Mouse (Mus musculus) T-helper 1 cell (primary cell): ENCODE data around the gene Rel.

Experiments used
- in situ Hi-C: fragments of 300-600 bp; cut with MboI, MseI; formaldehyde crosslinking; loops from one replicate; pipeline ENCODE4 v1.15.1; 2025; ENCODE audit warnings: high pct_unique_total_duplicates

The Rel gene

GRCm38 (mm10) chr11:23746102-23746501 is 24.7 kb downstream of the Rel start:
- in situ Hi-C loops = no loop called here

- in situ Hi-C loops = no loop called here
Observed at GRCm38 (mm10) chr11:23744352-23744751, 26.4 kb downstream of the Rel start.

- in situ Hi-C loops = no loop called here
Observed at GRCm38 (mm10) chr11:23741386-23741785, 29.4 kb downstream of the Rel start.

- in situ Hi-C loops = no loop called here
Observed at GRCm38 (mm10) chr11:23740895-23741294, 29.9 kb downstream of the Rel start.

GRCm38 (mm10) chr11:23735820-23736470 is 34.8 kb downstream of the Rel start:
- in situ Hi-C loops = no loop called here

- in situ Hi-C loops = no loop called here
Observed at GRCm38 (mm10) chr11:23734749-23735286, 36.0 kb downstream of the Rel start.

- in situ Hi-C loops = no loop called here
Observed at GRCm38 (mm10) chr11:23732840-23733239, 37.9 kb downstream of the Rel start.

- in situ Hi-C loops = no loop called here
Observed at GRCm38 (mm10) chr11:23730120-23730519, 40.6 kb downstream of the Rel start.

- in situ Hi-C loops = no loop called here
Observed at GRCm38 (mm10) chr11:23728186-23728585, 42.6 kb downstream of the Rel start.

- in situ Hi-C loops = no loop called here
Observed at GRCm38 (mm10) chr11:23726441-23726840, 44.3 kb downstream of the Rel start.

- in situ Hi-C loops = no loop called here
Observed at GRCm38 (mm10) chr11:23725850-23726249, 44.9 kb downstream of the Rel start.

- in situ Hi-C loops = no loop called here
Observed at GRCm38 (mm10) chr11:23722326-23722725, 48.4 kb downstream of the Rel start.

GRCm38 (mm10) chr11:23719825-23720224 is 50.9 kb downstream of the Rel start:
- in situ Hi-C loops = no loop called here

GRCm38 (mm10) chr11:23718856-23719255 is 51.9 kb downstream of the Rel start:
- in situ Hi-C loops = no loop called here

GRCm38 (mm10) chr11:23712299-23712698 is 58.5 kb downstream of the Rel start:
- in situ Hi-C loops = no loop called here

GRCm38 (mm10) chr11:23704604-23705294 is 66.0 kb downstream of the Rel start:
- in situ Hi-C loops = no loop called here

- in situ Hi-C loops = no loop called here
Observed at GRCm38 (mm10) chr11:23701831-23702230, 68.9 kb downstream of the Rel start.

GRCm38 (mm10) chr11:23699414-23700095 is 71.2 kb downstream of the Rel start:
- in situ Hi-C loops = loop anchor here (5.0 kb wide), 1 partner anchor 263 kb away; no protein-coding TSS in a partner anchor

GRCm38 (mm10) chr11:23698526-23698925 is 72.2 kb downstream of the Rel start:
- in situ Hi-C loops = loop anchor here (5.0 kb wide), 1 partner anchor 264 kb away; no protein-coding TSS in a partner anchor

GRCm38 (mm10) chr11:23695847-23696246 is 74.9 kb downstream of the Rel start:
- in situ Hi-C loops = loop anchor here (5.0 kb wide), 1 partner anchor 266 kb away; no protein-coding TSS in a partner anchor

GRCm38 (mm10) chr11:23693286-23693685 is 77.5 kb downstream of the Rel start:
- in situ Hi-C loops = no loop called here

- in situ Hi-C loops = no loop called here
Observed at GRCm38 (mm10) chr11:23688060-23688459, 82.7 kb downstream of the Rel start.
